Mouse (Mus musculus) adrenal gland, postnatal 36 days (tissue): ENCODE data around the gene Gm45261. TPM values are rescaled to one million over a fixed set of nuclear protein-coding genes. Genes with fewer than 3 reads are reported as not detected.

Source experiments
- DNase-seq, 2 experiments: peaks; one replicate each; pipeline ENCODE4 v3.0.0; 2021; ENCODE audit warnings: mixed read lengths in 1 of 2
- total RNA-seq, 2 experiments: library from RNA; stranded (reverse); gene quantifications; 2 replicates each; pipeline ENCODE4 v1.2.3; 2021

Gene Gm45261
- total RNA-seq, 2 experiments from 2014 or later = not detected

GRCm38 (mm10) chr1:80410229-80410973 is 50.8 kb downstream of the Gm45261 start:
- DNase-seq = no peak

- DNase-seq = no peak
Observed at GRCm38 (mm10) chr1:80409467-80410105, 51.7 kb downstream of the Gm45261 start.

- DNase-seq = peak; percentile 72
Observed at GRCm38 (mm10) chr1:80408586-80408985, 52.7 kb downstream of the Gm45261 start.

- no peak for DNase-seq
Observed at GRCm38 (mm10) chr1:80404196-80404595, 57.1 kb downstream of the Gm45261 start.

- DNase-seq = no peak
Observed at GRCm38 (mm10) chr1:80403366-80403893, 57.8 kb downstream of the Gm45261 start.

GRCm38 (mm10) chr1:80401961-80402360 is 59.3 kb downstream of the Gm45261 start:
- DNase-seq = no peak

Other genes starting within 250 kb of the Gm45261 start
- under 1 TPM in 1 of 2 experiments, not detected in 1; 0.50 TPM for gene Fam124b, start 243.0 kb downstream of the Gm45261 start, total RNA-seq
- gene Cul3, start 121.0 kb downstream of the Gm45261 start, total RNA-seq = 100 to 1,000 TPM; 120 to 143 TPM